Mouse (Mus musculus): ENCODE measurements around the gene Mfge8.
A peak's percentile ranks its signal among the peaks of the same experiment; 100 is the strongest.

Mfge8 gene

GRCm38 (mm10) chr7:79129883-79130282, 19.0 kb downstream of the Mfge8 start:
- DNase-seq, result no peak

GRCm38 (mm10) chr7:79123465-79123864, 25.4 kb downstream of the Mfge8 start:
- no peak for DNase-seq

GRCm38 (mm10) chr7:79113848-79114247, 35.0 kb downstream of the Mfge8 start:
- no peak for DNase-seq

GRCm38 (mm10) chr7:79096492-79096891, 52.4 kb downstream of the Mfge8 start:
- no peak for DNase-seq

GRCm38 (mm10) chr7:79089111-79089510, 59.7 kb downstream of the Mfge8 start:
- DNase-seq, result peak; percentile 24 to 29
